Mouse (Mus musculus) embryonic fibroblast, embryonic 13.5 days (primary cell): ENCODE measurements at regions not wholly inside any gene's neighbourhood (a gene's known extent, or its start where the extent isn't known, plus 50 kb on each side); places are given as distances from the start of the nearest gene placed in this dataset.

Experiments
- CTCF ChIP-seq: IDR thresholded peaks from 2 replicates; pipeline ENCODE4 v1.5.1; 2011; ENCODE audit warnings: mild to moderate bottlenecking, control low read depth, low read length, moderate library complexity, borderline replicate concordance; ENCODE audit not compliant: insufficient read depth
- POLR2A ChIP-seq: IDR thresholded peaks from 2 replicates; pipeline ENCODE4 v1.6.1; 2011; ENCODE audit warnings: low read depth, mild to moderate bottlenecking, control low read depth, low read length, moderate library complexity

GRCm38 (mm10) chr12:26698838-26699237 is 229.8 kb downstream of the Cmpk2 start:
- TF ChIP-seq CTCF, result no peak
- no peak for TF ChIP-seq POLR2A
